Mouse (Mus musculus) liver, embryonic 12.5 days (tissue): ENCODE measurements around the gene Mcrs1. TPM values are rescaled to one million over a fixed set of nuclear protein-coding genes. Genes with fewer than 3 reads are reported as not detected.

Experiments
- ATAC-seq: fragments of 200-750 bp; cut with Nextera tagmentation; 2 replicates; pipeline ENCODE4 v1.8.0; 2017; ENCODE audit warnings: moderate number of reproducible peaks, mild to moderate bottlenecking, moderate library complexity
- H3K27ac ChIP-seq: fragments of 300-500 bp; sonication (generic); 2 replicates; pipeline ENCODE4 v1.5.1; 2016; ENCODE audit warnings: mild to moderate bottlenecking
- H3K27me3 ChIP-seq: fragments of 300-500 bp; sonication (generic); replicated peaks from 2 replicates; pipeline ENCODE4 v1.6.1; 2016; ENCODE audit warnings: mild to moderate bottlenecking, moderate library complexity
- H3K36me3 ChIP-seq: fragments of 300-500 bp; sonication (generic); 2 replicates; pipeline ENCODE4 v1.6.1; 2016; ENCODE audit warnings: mild to moderate bottlenecking, moderate library complexity
- H3K4me1 ChIP-seq: fragments of 300-500 bp; sonication (generic); 2 replicates; pipeline ENCODE4 v1.6.1; 2016
- H3K4me2 ChIP-seq: fragments of 300-500 bp; sonication (generic); 2 replicates; pipeline ENCODE4 v1.6.1; 2016; ENCODE audit warnings: mild to moderate bottlenecking, moderate library complexity
- H3K4me3 ChIP-seq: fragments of 300-500 bp; sonication (generic); 2 replicates; pipeline ENCODE4 v1.5.1; 2016; ENCODE audit warnings: mild to moderate bottlenecking, moderate library complexity
- H3K9ac ChIP-seq: fragments of 300-500 bp; sonication (generic); 2 replicates; pipeline ENCODE4 v1.6.1; 2016; ENCODE audit warnings: mild to moderate bottlenecking, moderate library complexity
- H3K9me3 ChIP-seq: fragments of 300-500 bp; sonication (generic); replicated peaks from 2 replicates; pipeline ENCODE4 v1.6.1; 2016; ENCODE audit warnings: mild to moderate bottlenecking, moderate library complexity
- WGBS: fragments of 180-500 bp; shearing (Covaris S2); methylation state at CpG from one replicate; pipeline ENCODE4 v1.1.7; 2016; ENCODE audit not compliant: insufficient replicate concordance; 5-methylcytosine and 5-hydroxymethylcytosine counted together
- polyA plus RNA-seq: library from polyadenylated mRNA; unstranded; fragments of >200 nt; fragmentation: Nextera tagmentation; extraction: Ambion mirVana; gene quantifications from 2 replicates; pipeline ENCODE4 v1.2.1, GENCODE M21; 2016

Gene Mcrs1
- polyA plus RNA-seq: 71.8 and 77.0 TPM in 2 replicates

- Histone ChIP-seq H3K4me1 (peaks cover 42% of the 10 kb centered on the region), H3K27me3 (0 out of 2 replicates have a peak, but pooled peaks cover 3% of the 10 kb centered on the region), H3K9ac (peak within 1 kb of the TSS; percentile 76), H3K4me3 (peak within 1 kb of the TSS; percentile 68), H3K27ac (peak within 1 kb of the TSS; percentile 98), H3K9me3 (no peaks in the 10 kb centered on the region), H3K4me2 (peak within 1 kb of the TSS; percentile 87), H3K36me3 (peaks cover 34% of the 10 kb centered on the region)
- WGBS: under 1% methylated on average over 52 of the region's 52 CpGs
- ATAC-seq: peak; percentile 88
Measured at GRCm38 (mm10) chr15:99251626-99252380, at the start of gene Mcrs1. Gene Mcrs1, minus strand, starts transcription at chr15:99251961.

GRCm38 (mm10) chr15:99296213-99296612, 44.5 kb upstream of the Mcrs1 start:
- H3K36me3 ChIP-seq: no peaks in the 10 kb centered on the region
- no peak overlapping the region for H3K9ac ChIP-seq
- peak overlapping the region; percentile 85; the same call in 1 of the 2 replicates for H3K4me2 ChIP-seq
- H3K27me3 ChIP-seq: peaks cover 18% of the 10 kb centered on the region; the same call in 1 of the 2 replicates
- no peak overlapping the region for H3K27ac ChIP-seq
- no peaks in the 10 kb centered on the region for H3K9me3 ChIP-seq
- ATAC-seq: no peak
- peak overlapping the region; percentile 72 for H3K4me3 ChIP-seq
- H3K4me1 ChIP-seq: peaks cover 24% of the 10 kb centered on the region
- 45% methylated on average over 5 of the region's 5 CpGs for WGBS

GRCm38 (mm10) chr15:99295484-99295981, 43.8 kb upstream of the Mcrs1 start, which contains the start of gene Fam186b:
Gene Fam186b, minus strand, starts transcription at chr15:99295888.
- H3K9ac ChIP-seq: peak within 1 kb of the TSS; percentile 72
- ATAC-seq: no peak; the same call in 1 of the 2 replicates

GRCm38 (mm10) chr15:99294813-99295374, 43.1 kb upstream of the Mcrs1 start, which contains the start of gene Prpf40b:
Gene Prpf40b, plus strand, starts transcription at chr15:99295087.
- under 1% methylated on average over 60 of the region's 64 CpGs for WGBS
- peaks cover 24% of the 10 kb centered on the region for H3K4me1 ChIP-seq
- H3K36me3 ChIP-seq: no peaks in the 10 kb centered on the region
- peak within 1 kb of the TSS; percentile 72 for H3K27ac ChIP-seq
- peak; percentile 94 for ATAC-seq
- peaks cover 19% of the 10 kb centered on the region; the same call in 1 of the 2 replicates for H3K27me3 ChIP-seq
- peak within 1 kb of the TSS; percentile 72 for H3K9ac ChIP-seq
- H3K4me3 ChIP-seq: peak within 1 kb of the TSS; percentile 72
- H3K4me2 ChIP-seq: peak within 1 kb of the TSS; percentile 85
- no peaks in the 10 kb centered on the region for H3K9me3 ChIP-seq

More at GRCm38 (mm10) chr15:99295484-99295981, 43.8 kb upstream of the Mcrs1 start, which contains the start of gene Fam186b:
- H3K4me2 ChIP-seq: peak within 1 kb of the TSS; percentile 85
- peaks cover 19% of the 10 kb centered on the region; the same call in 1 of the 2 replicates for H3K27me3 ChIP-seq
- H3K27ac ChIP-seq: peak within 1 kb of the TSS; percentile 72
- H3K36me3 ChIP-seq: no peaks in the 10 kb centered on the region
- WGBS: 5% methylated on average over 14 of the region's 17 CpGs
- H3K9me3 ChIP-seq: no peaks in the 10 kb centered on the region
- H3K4me1 ChIP-seq: peaks cover 24% of the 10 kb centered on the region
- H3K4me3 ChIP-seq: peak within 1 kb of the TSS; percentile 72

GRCm38 (mm10) chr15:99294287-99294686, 42.5 kb upstream of the Mcrs1 start:
- ATAC-seq: peak; percentile 1; the same call in 1 of the 2 replicates
- Histone ChIP-seq H3K9me3 (no peaks in the 10 kb centered on the region), H3K27me3 (peaks cover 19% of the 10 kb centered on the region; the same call in 1 of the 2 replicates), H3K9ac (peak overlapping the region; percentile 72), H3K4me2 (peak overlapping the region; percentile 85), H3K4me3 (peak overlapping the region; percentile 72), H3K36me3 (no peaks in the 10 kb centered on the region), H3K4me1 (peaks cover 24% of the 10 kb centered on the region), H3K27ac (0 out of 2 replicates have a peak overlapping the region, but pooled peaks have one; percentile 72)
- 10% methylated on average over 16 of the region's 16 CpGs for WGBS

- Histone ChIP-seq H3K4me3 (no peak overlapping the region), H3K9me3 (no peaks in the 10 kb centered on the region), H3K27ac (no peak overlapping the region), H3K4me1 (peaks cover 13% of the 10 kb centered on the region), H3K4me2 (no peak overlapping the region), H3K9ac (no peak overlapping the region), H3K36me3 (no peaks in the 10 kb centered on the region), H3K27me3 (peaks cover 19% of the 10 kb centered on the region; the same call in 1 of the 2 replicates)
- 77% methylated on average over 11 of the region's 11 CpGs for WGBS
- no peak for ATAC-seq
Measured at GRCm38 (mm10) chr15:99290586-99290985, 38.8 kb upstream of the Mcrs1 start.

GRCm38 (mm10) chr15:99285189-99285535, 33.4 kb upstream of the Mcrs1 start:
- peaks cover 22% of the 10 kb centered on the region for H3K4me1 ChIP-seq
- no peak overlapping the region for H3K9ac ChIP-seq
- peaks cover 7% of the 10 kb centered on the region for H3K27me3 ChIP-seq
- peak; percentile 82 for ATAC-seq
- peak overlapping the region; percentile 47; the same call in 1 of the 2 replicates for H3K4me2 ChIP-seq
- H3K9me3 ChIP-seq: no peaks in the 10 kb centered on the region
- 37% methylated on average over 8 of the region's 8 CpGs for WGBS
- H3K27ac ChIP-seq: peak overlapping the region; percentile 59; the same call in 1 of the 2 replicates
- H3K4me3 ChIP-seq: no peak overlapping the region
- H3K36me3 ChIP-seq: no peaks in the 10 kb centered on the region

GRCm38 (mm10) chr15:99284527-99285188, 32.9 kb upstream of the Mcrs1 start:
- H3K4me1 ChIP-seq: peaks cover 22% of the 10 kb centered on the region
- peaks cover 12% of the 10 kb centered on the region for H3K27me3 ChIP-seq
- WGBS: 16% methylated on average over 14 of the region's 14 CpGs
- H3K36me3 ChIP-seq: no peaks in the 10 kb centered on the region
- peak overlapping the region; percentile 47 for H3K4me2 ChIP-seq
- ATAC-seq: peak; percentile 68
- H3K9ac ChIP-seq: no peak overlapping the region
- H3K27ac ChIP-seq: peak overlapping the region; percentile 59
- H3K9me3 ChIP-seq: no peaks in the 10 kb centered on the region
- H3K4me3 ChIP-seq: no peak overlapping the region

GRCm38 (mm10) chr15:99283456-99283855, 31.7 kb upstream of the Mcrs1 start:
- Histone ChIP-seq H3K9ac (no peak overlapping the region), H3K36me3 (no peaks in the 10 kb centered on the region), H3K27ac (no peak overlapping the region), H3K9me3 (no peaks in the 10 kb centered on the region), H3K4me2 (peak overlapping the region; percentile 47), H3K4me3 (no peak overlapping the region), H3K4me1 (peaks cover 22% of the 10 kb centered on the region), H3K27me3 (peaks cover 20% of the 10 kb centered on the region)
- 49% methylated on average over 10 of the region's 10 CpGs for WGBS
- no peak for ATAC-seq

- no peaks in the 10 kb centered on the region for H3K36me3 ChIP-seq
- H3K9ac ChIP-seq: no peak overlapping the region
- no peak for ATAC-seq
- no peaks in the 10 kb centered on the region for H3K4me1 ChIP-seq
- 96% methylated on average over 7 of the region's 7 CpGs for WGBS
- no peak overlapping the region for H3K4me2 ChIP-seq
- no peak overlapping the region for H3K27ac ChIP-seq
- H3K27me3 ChIP-seq: peaks cover 28% of the 10 kb centered on the region
- H3K9me3 ChIP-seq: no peaks in the 10 kb centered on the region
- no peak overlapping the region for H3K4me3 ChIP-seq
Measured at GRCm38 (mm10) chr15:99278271-99278670, 26.5 kb upstream of the Mcrs1 start.

GRCm38 (mm10) chr15:99276095-99276494, 24.3 kb upstream of the Mcrs1 start:
- peaks cover 28% of the 10 kb centered on the region for H3K27me3 ChIP-seq
- no peaks in the 10 kb centered on the region for H3K4me1 ChIP-seq
- H3K9me3 ChIP-seq: no peaks in the 10 kb centered on the region
- H3K9ac ChIP-seq: no peak overlapping the region
- no peaks in the 10 kb centered on the region for H3K36me3 ChIP-seq
- no peak overlapping the region for H3K27ac ChIP-seq
- H3K4me3 ChIP-seq: no peak overlapping the region
- WGBS: 61% methylated on average over 8 of the region's 8 CpGs
- no peak for ATAC-seq
- H3K4me2 ChIP-seq: no peak overlapping the region
